Mouse (Mus musculus): ENCODE measurements around the gene Rpl23.

Rpl23 gene

DNA sequence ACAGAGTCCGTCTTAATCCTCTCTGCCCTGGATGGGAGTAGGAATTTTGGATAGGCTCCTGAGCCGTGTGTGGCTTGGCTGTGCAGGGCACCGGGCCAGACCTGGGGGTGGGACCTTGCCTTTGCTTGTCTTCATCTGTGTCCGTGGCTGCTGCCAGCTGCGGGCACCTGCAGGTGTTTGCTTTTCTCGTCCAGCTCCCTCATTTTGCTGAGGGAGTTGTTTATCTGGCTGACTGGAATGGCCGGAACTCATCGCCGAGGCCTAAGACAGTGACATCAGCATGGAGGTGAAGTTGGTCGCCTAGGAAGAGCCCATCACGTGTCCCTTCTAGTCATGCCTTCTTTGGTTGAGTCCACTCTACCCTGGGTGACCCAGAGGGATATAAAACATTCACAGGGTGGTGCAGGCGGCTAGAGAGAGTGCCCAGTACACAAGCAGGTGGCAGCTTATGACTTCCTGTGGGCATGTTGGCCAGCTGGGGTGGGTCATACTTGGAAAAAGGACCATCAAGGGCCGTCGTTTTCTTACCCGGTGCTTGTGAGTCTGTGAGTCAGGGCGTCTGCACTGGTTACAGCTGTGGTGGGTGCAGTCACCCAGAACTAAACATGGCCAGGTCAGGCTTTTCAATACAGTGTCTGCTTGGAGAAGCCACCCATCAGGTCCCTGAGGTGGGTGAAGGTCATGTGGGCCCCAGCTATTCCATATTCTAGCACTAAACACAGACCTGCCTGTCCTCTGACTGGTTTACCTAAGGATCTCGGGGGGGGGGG is 31.7 kb upstream of the Rpl23 start:
- peak; percentile 42 for DNase-seq (ENCODE audit: low spot score)

GRCm38 (mm10) chr11:97813085-97813484 is 30.8 kb upstream of the Rpl23 start:
- DNase-seq (ENCODE audit: low spot score): no peak

- DNase-seq (ENCODE audit: low spot score): peak; percentile 66
Measured at GRCm38 (mm10) chr11:97812491-97812921, 30.3 kb upstream of the Rpl23 start.

DNA sequence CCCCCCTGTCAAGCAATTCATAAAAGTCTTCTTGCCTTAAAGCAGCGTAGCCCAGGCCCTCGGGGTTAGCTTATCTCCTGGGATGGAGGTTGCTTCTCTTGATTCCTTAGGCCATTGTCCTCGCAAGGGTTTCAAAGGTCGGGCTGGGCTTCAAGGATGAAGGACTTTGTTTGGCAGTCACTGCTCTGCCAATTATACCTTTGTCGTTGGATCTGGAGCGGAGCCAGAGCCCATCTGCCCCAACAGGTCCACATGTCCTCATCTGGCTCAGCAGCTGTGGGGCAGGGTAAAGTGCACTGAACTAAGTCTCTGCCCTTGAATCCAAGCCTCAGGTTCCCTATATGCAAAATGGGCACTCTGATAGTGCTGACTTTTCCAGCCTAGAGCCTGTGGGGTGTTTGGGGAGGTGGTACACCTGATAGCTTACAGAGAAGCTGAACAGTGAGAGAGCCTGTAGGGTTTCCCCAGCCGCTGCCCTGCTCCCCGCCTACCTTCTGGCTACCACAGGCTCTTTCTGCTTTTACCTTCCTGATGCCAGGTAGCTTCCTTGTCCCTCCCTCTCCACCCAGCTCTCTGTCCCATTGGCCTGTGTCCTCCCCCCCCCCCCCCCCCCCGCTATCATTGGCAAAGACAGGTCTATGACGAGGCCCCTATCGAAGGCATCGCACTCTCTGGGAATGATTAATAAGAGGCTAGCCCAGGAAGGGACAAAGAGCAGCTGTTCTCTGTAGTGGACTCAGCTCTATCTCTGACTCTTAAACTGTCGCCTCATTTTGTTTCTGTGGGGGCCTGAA is 29.5 kb upstream of the Rpl23 start:
- peak; percentile 90 for DNase-seq (ENCODE audit: low spot score)

DNA sequence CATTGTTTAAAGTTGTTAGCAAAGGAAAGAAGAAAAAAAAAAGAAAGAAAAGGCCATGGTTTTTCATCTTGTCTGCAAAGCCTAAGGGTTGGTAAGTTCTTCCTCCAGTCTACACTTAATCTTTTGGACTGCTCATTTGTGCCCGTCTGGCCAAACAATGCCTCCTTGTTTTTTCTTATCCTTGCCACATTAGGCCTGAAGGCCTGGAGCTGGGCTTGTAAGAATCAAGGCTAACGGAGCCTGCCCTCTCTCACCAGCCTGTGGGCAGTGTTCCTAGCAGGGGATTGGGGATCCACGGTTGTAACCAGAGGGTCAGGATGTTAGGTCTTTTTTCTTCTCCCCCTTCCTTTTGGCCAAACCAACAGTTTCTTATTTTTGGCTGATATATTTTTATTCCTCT is 28.7 kb upstream of the Rpl23 start:
- DNase-seq (ENCODE audit: low spot score): no peak

DNA sequence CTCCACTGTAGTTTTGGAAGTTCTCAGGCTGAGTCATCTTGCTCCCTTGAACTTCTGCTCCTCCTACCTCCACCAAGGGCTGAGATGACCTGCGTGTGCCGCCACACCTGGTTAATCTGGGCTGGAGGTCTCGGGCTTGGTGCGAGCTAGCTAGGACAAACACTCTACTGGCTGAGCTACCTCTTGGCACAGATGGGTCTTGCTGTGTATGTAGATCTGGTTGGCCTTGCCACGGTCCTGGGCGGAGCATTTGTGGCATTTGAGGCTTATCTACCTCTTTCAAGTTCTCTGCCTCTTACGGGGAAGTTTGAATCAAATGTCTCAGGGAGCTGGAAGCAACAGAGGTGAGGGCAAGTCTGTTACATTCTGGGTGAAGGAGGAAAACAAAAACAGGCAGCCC is 28.1 kb upstream of the Rpl23 start:
- no peak for DNase-seq (ENCODE audit: low spot score)

DNA sequence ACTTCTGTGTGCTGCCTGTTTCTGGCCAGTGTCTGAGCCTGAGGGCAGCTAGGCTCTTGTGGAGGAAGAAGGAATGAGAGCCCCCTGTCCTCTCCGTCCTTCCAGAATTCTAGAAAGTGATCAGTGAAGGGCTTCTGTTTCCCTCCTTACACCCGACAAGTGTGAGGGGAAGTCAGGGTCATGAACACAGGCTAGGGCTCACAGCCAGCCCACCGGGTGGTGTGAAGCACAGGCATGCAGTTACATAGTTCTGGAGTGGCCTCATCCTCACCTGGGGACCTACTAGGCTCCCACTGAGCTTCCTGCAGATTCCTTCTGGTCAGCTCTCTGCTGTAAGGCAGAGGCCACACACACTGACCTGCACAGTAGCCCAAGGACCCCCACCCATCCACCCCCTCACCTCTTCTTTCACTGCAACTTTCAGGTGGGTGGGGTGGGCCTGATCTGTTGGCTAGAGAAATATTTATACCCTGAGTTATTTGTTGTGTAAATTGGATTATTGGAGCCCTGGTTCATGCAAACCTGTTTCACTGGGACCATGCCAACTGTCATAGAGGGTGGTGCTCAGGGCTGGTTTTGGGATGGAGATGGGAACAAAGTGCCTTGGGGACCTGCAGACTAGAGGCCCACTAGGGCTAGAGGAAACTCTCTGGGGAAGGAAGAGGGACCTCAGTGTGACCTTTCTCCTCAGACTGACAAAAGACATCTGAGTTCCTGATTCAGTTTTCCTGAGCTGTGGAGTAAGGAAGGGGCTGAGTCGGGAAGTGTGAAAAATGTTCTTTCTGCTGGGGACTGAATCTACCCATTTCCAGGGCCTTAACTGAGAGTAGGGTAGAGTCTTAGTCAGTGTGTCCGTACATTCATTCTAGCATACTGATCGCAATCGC is 27.2 kb upstream of the Rpl23 start:
- no peak for DNase-seq (ENCODE audit: low spot score)

DNA sequence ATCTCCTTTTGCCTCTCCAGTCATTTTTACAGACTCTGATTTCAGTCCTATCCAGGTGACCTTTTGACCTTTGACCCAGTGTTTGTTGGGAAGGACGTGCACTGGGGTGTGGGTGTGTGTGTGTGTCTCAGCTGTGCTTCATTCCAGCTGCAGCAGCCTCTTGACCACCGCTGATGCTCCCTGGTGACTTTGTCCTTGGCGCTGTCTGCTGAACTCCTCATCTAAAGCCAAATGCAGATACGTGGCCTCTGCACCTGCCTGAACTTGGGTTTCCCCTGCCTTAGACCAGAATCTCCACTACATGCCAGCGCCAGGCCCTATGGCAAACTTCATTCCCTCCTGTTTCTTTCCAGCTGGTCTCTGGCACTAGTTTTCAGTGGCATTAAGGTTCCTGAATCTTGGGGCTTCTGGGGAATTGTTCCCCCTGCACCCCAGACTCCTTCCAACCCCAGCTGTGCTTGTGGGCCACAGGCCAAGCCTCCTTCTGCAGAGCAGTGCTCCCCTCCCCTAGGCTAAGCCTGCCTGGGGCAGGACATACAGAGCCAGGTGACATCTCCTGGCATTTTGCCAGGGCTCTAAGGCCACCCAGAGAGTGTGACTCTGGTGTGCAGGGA is 26.5 kb upstream of the Rpl23 start:
- peak; percentile 75 for DNase-seq (ENCODE audit: low spot score)

DNA sequence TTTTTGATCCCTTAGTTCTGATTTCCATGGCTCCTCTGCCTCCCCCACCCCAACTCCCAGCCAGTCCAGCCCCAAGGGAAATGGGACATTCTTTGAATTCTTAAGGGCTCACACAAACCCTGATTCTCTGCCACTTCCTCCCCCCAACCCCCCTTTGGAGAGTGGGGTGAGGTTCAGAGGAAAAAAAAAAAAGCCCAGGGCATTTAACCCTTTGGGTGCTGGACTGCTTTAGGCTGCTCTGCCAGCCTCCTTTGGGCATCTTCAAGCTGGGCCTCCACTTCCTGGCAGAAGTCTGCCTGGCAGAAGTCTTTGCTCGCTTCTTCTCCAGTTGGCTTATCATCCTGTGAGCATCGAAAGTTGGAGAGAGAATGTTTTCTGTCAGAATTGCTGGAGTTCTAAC is 25.9 kb upstream of the Rpl23 start:
- peak; percentile 61 for DNase-seq (ENCODE audit: low spot score)

- no peak for DNase-seq (ENCODE audit: low spot score)
Measured at GRCm38 (mm10) chr11:97807626-97808025, 25.4 kb upstream of the Rpl23 start.

- no peak for DNase-seq (ENCODE audit: low spot score)
Measured at GRCm38 (mm10) chr11:97806613-97806964, 24.4 kb upstream of the Rpl23 start.

DNA sequence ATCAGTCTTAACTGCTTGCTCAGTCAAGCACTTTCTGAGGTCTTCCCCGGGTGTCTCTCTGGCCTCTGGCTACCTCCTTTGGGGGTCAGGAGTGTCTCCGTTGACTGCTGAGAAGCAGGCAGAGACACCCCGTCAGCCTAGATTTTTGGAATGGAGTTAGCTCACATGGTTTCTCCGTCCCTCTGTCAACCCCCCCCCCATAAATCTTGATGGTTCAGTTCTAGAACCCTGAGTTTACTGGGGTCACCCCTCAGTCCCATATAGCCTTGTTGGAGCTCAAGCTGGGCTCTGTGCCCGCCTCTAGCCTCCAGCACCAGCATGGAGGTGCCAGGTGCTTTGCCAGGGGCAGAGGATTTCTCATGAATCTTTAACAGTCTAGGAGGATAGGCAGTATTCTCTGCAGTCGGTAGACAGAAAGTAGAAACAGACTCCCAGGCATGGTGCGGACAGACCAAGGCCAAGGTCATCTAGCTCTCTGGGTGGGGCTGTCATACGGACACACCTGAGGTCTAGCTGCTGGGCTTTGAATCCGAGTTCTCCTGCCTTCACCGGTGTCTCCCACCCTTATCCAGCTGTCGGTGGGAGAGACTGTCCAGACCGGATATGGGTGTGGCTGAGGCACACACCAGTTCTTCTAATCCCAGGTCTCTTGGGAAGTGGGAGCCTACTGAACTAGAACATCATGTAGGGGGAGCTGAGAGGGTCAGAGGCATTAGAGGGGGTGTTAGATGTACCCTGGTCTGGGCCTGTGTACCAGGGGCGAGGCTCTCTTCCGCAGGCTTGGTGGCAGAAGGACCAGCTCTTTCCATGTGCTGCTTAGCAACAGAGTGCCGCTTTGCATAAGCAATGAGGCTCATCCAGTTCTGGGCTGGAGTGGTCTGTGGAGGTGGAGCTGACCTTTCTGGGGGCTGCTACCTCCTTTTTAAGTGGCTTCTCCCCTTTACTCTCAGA is 23.7 kb upstream of the Rpl23 start:
- DNase-seq (ENCODE audit: low spot score): peak; percentile 45

DNA sequence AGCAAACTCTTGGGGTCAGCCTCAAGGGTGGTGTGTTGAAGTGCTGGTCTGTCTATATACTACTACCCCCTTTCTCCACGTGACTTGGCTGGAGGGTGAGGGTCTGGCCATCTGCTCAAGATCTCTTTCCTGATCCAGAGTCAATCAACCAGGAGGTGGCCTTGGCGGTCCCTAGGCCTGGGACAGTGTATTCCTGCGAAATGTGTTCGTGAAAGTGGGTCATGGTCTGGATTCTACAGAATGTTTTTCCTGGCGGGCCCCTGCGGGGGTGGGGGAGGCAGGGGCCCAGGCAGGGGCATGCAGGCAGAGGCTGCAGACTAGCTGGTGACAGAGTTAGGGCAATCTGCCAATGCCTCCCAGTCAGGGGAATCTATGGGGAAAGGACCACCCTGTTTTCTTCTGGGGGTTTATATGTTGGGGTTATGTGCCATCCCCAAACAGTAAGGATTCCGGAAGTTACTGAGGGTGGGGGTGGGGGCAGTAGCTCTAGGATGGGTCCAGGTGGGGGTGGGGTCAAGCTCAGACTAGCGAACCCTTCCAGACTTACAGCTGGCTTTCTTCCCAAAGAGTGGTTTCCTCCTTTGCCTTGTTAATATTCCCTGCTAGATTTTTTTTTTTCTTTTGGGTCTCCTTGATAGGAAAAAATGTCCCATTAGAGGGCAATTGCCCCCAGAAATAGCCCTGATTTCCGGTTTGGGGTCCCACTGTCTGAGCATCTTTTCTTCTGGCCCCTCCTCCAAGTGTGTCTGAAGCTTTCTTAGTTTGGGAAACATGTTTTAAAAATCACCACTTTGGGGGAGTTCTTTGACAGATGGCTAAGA is 22.8 kb upstream of the Rpl23 start:
- peak; percentile 14 for DNase-seq (ENCODE audit: low spot score)

DNA sequence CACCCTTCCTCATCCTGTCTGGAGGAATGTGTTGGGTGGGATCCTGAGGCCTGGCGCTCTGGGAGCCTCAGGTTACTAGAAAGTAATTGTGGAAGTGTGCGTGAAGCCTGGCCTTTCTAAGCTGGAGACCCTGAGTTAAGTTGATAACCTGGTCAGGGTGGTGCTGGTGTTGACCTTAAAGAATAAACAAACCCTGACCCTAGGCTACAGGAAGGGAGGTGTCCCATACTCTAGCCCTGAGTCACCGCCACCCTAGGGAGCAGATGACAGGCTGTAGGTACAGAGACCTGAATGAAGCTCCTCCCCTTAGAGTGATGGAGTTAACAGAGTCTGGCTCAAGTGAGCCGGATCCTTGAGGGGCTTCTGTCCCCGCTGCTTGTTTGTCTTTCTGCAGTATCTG is 21.6 kb upstream of the Rpl23 start:
- DNase-seq (ENCODE audit: low spot score): peak; percentile 74

DNA sequence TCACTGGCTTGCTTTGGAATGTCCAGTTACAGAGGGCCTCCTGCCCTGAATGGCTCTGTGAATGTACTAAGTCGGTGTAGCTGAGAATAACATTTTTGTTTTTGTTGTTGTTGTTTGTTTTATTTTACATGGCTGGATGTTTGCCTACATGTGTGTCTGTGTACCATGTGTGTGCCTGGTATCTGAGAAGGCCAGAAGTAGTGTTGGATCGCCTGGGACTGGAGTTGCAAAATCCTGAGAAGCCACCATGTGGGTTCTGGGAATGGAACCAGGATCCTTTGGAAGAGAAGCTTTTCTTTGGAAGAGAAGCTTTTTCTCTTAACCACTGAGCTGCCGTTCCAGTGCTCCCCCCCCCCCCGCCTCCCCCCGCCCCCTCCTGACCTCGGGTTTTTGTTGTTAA is 20.3 kb upstream of the Rpl23 start:
- peak; percentile 10 for DNase-seq (ENCODE audit: low spot score)

GRCm38 (mm10) chr11:97802194-97802470 is 19.9 kb upstream of the Rpl23 start:
- DNase-seq (ENCODE audit: low spot score): no peak

DNA sequence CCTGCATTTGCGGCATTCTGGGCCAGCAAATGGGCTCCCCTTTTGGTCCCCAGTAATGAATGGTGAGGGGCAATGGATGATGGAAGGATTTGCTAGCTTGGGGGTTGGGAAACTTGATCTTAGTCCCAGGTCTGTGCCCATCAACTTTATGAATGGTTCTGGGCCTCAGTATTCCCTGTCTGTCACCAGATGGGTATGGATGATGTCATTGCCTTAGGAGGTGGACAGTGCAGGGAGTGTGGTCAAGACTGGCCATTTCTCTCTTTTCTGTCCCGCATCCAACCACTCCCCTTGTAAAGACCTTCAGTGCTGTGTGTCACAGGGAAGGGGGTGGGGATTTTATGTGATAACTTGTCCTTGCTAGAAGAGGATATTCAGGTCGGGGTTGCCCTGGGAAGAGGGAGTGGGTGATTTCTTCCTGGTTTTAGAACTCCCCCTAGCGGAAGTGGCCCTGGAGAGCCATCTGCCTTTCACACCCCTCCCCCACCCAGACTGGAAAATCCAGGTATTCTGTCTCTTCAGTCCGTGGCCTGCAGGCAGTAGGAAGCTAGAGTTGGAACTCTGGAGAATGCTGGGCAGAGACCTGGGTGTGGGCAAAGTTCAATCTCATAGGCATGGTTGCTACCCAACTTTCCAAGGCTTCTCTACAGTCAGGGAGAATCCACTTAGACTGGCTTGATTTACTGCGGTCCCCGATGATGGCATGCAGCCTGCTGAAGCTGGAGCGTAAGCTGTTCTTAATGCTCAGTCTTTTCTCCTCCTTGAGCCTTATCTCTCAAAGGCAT is 19.4 kb upstream of the Rpl23 start:
- peak; percentile 81 for DNase-seq (ENCODE audit: low spot score)

- peak; percentile 25 for DNase-seq (ENCODE audit: low spot score)
Measured at GRCm38 (mm10) chr11:97800691-97801408, 18.6 kb upstream of the Rpl23 start.

All from yolk sac, embryonic 10.5 days (tissue).